Mouse (Mus musculus) lung, postnatal 14 days (tissue): Measurements from ENCODE around the gene Clip3.
A peak's percentile ranks its signal among the peaks of the same experiment; 100 is the strongest.

ENCODE experiments used
- DNase-seq: peaks from one replicate; pipeline ENCODE4 v3.0.0; 2021

Gene Clip3

DNA sequence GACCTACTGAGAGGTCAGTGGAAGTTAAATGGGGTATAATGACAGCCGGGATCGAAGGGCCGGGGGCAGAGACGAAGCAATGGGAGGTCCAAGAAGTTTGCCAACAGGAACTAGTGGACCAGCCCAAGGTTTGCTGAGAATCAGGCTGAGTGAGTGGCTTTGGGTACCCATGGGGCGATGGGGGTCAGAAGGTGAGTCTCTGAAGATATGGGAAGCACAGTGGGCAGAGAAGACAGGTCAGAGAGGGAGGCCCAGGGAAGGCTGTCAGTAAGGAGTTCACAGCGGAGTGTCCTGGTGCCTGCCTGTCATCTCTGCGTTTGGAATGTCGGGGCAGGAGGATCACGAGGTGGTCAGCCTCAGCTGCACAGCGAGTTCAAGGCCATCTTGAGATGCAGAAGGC is 36.9 kb downstream of the Clip3 start:
- no peak for DNase-seq

DNA sequence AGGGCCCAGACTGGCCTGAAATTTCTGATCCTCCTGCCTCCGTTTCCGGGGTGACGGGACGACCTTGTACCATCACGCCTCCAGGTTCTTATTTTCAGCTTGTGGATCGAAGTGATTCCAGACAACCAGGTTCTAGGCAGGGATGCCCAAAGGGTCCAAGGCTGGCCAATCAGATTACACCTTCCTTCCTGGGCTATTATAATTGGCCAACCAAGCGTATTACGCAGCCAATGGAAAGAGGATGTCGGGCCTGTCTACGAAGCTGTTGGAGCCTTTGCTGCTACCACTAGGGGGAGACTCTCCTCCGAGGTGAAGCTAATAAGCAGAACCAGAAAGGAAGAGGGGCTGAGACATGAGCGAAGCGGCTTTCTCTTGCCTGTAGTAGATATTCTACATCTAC is 40.4 kb downstream of the Clip3 start:
- peak; percentile 79 for DNase-seq

DNA sequence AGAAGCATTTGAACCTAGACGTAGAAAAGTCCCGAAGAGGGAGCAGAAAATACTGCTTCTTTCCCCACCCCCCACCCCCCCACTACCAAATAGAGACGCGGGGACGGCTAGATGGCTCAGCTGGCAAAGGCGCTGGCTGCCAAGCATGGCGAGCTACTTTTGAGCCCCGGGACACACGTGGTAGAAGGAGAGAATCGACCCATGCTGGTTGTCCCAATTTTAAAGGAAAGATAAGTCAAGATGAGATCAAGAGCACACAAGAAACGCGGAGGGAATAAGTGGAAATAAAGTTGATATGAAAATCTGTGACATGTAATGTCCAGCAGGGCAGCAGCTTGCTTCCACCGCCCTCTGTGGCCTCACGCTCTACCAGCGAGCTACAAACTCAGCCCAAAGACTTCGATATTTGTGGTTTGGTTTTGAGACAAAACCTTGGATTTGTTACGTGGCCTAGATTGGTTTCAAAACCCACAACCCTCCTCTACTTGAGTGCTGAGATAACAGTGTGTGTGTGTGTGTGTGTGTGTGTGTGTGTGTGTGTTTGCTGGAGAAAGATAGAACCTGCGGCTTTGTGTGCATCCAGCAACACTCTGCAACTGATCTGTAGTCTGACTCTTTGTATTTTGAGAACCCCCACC is 41.2 kb downstream of the Clip3 start:
- DNase-seq = no peak

DNA sequence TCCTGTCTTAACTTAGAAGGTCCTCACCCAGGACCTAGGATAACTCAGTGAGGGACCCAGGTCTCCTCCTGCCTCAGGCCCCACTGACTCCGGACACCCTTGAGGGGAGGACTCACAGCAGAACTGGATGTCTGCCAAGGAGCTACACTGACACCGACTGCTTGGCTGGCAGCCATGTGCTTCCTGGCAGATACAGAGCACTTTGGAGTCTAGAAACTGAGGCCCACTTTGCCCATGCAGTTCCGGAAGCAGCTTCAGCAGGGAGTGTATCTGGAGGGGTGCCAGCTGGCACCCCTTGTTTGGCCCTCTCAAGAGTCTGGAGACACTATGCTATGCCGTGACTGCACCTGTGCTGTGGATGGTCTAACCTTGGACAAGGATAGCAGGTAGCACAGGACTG is 41.9 kb downstream of the Clip3 start:
- peak; percentile 74 for DNase-seq

DNA sequence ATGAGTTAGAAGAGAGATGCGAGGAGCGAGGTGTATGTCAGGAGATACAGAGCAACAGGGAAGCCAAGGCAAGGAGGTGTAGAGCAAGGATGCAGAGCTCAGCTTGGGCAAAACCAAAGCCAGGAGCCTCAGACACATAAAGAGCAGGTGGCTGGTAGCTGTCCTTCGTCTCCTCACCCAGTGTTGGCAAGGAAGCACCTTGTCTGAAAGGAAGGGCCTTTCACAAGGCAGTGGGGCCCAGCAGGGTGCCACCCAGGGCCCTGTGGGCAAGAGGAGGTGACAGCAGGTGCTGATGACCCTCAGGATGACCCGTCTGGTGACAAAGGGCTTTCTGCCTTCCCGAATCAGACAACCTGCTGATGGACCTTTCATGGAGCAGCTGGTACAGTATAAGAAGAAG is 43.0 kb downstream of the Clip3 start:
- no peak for DNase-seq

DNA sequence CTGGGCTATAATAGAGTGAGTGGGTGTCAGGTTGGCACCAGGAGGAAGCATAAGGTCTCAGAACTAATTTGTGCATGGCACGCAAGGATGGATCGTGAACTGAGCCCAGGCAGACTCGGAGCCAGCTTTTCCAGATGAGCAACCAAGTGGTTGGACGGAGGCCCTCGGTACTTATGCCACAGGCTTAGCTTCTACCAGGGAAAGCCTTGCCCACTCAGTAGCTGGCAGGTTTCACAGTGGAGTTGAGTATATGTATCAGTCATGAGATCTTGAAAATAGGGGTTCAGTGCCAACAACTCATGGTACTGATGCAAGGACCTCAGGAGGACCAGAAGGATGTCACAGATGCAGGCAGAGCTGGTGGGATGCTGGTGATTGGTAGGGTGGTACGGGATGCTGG is 44.2 kb downstream of the Clip3 start:
- DNase-seq = no peak

DNA sequence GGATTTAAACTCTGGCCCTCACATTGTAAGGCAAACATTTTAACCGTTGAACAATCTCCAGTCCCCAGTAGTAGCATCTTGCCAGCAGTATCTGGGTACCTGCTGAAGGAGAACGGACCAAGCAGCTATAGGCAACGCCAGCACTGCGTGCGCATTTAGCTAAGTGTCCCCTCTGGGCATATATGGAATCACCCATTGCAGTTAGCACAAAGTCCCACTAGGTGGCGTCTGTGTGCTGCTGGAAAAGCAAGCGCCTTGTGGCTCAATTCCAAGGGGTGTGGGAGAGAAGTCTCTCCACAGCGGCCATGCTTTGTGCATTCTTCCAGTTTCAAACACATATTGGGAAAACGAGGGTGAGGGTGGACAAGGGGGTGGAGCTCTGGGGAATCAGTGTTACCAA is 44.9 kb downstream of the Clip3 start:
- DNase-seq = peak; percentile 90

DNA sequence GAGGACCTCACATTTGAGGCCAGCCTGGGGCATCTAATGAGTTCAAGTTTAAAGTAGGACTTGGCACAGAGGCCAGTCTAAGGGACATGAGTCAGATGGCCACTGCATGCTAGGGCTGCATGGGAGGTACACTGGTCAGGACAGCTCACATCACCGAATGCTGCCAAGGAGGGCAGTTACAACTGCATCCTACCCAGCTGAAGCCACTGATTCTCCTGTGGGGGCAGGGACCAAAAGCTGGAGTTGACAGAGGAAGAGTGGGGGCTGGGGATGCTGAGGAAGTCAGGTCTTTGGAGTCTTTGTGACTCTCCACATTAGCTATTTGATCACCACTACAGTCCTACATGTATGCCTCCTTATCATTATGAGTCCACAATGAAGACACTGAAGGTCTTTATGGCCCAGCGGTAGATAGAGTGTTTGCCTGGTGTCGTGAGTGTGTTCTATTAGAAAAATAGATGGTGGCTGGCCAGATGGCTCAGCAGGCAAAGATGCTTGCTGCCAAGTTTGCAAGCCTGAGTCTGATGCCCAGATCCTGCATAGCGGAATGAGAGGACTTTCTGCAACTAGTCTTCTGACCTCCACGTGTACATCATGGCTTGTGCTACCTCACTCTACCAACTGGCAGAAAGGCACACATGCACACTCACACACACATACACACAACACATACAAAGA is 48.0 kb downstream of the Clip3 start:
- no peak for DNase-seq

DNA sequence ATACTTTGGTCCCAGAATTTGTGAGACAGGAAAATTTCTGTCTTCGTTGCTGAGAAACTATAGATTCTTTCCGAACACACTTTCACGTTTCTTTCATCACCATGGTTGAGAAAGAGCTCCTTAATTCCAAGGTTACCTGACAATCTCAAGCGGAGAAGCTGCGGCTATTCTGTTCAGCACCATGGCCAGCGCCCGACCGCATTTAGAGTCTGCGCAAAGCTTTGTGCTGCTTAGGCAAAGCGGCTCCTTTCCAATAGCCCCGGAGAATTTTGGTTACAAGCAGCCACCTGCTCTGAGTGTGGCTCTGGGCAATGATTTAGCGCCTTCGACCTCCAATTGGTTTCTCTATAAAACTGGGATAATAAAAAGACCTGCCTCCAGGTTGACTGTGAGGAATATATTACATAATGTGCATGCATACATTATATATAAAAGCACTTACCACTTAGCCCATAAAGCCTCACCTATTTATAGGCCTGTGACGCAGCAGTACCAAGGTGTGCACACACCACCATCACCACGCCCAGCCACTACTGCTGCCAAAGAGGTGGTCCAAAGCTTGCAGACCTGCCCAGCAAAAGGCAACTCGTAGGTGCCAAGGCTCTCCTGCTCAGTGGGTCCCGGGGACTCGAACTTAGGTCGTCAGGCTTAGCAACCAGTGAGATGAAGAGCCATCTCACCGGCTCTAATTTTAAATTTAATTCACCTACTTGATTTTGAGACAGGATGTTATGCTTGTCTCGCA is 55.3 kb downstream of the Clip3 start:
- peak; percentile 82 for DNase-seq

DNA sequence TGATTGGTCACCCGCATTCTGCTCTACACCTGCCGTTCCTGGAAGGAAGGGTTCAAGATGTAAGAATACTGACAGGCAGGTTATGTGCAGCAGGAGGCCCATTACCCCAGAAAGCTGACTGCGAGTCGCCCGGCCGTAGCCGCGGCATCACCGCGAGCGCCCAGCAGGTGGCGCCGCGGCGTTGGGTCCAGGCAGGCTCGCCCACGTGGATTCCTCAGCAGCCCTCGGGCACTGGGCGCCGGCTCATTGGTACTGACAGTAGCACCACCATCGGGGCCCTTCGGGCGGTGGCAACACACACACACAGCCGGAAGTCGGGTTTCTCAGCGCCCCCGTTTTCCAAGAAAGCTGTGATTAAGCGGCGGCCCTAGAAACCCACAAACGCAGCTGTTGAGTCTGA is 56.3 kb downstream of the Clip3 start:
- peak; percentile 59 for DNase-seq

DNA sequence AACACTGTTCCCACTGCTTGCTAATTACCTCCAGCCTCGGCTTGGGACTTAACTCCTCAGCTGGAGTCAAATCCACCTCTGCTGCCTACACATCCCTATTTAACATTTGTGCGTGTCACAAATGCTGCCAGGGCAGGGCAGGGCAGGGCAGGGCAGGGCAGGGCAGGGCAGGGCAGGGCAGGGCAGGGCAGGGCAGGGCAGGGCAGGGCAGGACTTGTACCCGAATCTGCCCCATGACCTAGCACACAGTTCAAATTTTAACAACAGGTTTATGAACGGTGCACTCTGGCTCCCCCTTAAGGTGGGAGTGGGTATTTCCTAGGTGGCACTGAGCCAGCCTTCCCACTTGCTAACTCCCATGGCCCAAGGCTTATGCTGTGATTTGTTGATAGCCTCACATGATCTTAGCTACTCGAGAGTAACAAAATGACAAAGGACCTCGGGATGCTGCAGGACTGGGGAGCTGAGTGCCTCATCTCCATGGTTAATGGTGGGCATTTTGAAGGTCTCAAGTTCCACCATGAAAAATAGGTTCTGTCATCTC is 61.8 kb downstream of the Clip3 start:
- peak; percentile 80 for DNase-seq

DNA sequence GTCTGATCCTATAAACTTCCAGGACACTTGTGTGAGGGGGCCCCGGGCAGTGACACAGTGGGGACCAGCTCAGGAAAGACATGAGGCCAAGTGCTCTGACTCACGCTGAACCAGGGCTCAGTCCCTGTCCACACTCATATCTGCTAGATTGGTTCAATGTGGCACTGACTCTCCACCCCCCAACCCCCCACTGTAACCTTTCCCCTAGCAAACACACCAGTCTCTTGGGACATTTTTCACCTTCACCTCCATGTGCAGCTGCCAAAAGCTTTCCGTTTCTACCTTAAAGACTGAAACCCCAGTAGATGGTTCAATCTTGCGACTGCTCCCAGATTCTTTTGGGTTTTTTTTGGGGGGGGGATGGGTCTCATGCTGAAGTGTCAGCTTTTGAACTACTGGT is 62.5 kb downstream of the Clip3 start:
- no peak for DNase-seq
